Mouse (Mus musculus): ENCODE measurements around the gene Wdr26. TPM values are rescaled to one million over a fixed set of nuclear protein-coding genes. Genes with fewer than 3 reads are reported as not detected.

Wdr26 gene
- polyA plus RNA-seq, 1 experiment, result 19.6 TPM

DNA sequence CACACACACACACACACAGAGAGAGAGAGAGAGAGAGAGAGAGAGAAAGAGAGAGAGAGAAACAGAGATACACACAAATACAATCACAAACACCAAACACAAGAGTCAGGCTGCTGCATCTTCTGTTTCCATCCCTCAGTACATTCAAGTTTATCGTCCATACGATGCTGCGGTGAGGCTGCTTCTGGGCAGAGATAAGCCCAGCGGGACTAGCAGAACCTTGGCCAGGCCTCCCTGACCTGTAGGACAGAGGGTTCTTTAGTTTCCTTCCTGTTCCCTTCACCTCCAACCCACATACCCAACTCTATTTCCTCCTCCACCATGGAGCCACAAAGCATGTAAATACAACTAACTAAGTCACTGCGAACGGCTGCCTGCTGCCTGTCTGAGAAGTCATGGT, 37.7 kb upstream of the Wdr26 start:
- 80% methylated on average over 6 of the region's 6 CpGs for WGBS
- H3K36me3 ChIP-seq (ENCODE audit: control insufficient read depth, insufficient read depth, low read length), result no peaks in the 10 kb centered on the region
- no peak overlapping the region for H3K4me3 ChIP-seq (ENCODE audit: low read depth, low read length)
- H3K27me3 ChIP-seq (ENCODE audit: control insufficient read depth, insufficient read depth, low read length), result no peaks in the 10 kb centered on the region
- no peak overlapping the region for H3K27ac ChIP-seq (ENCODE audit: insufficient read depth, low read depth, low read length)
- TF ChIP-seq CTCF (IDR thresholded peaks at IDR 0.05; ENCODE audit: extremely low read depth, insufficient read length, insufficient replicate concordance, low read depth, low read length) (no peak), POLR2A (IDR thresholded peaks at IDR 0.05; ENCODE audit: low read depth, low read length) (no peak)
- H3K4me1 ChIP-seq (ENCODE audit: control insufficient read depth, insufficient read depth, insufficient read length, low read length), result peaks cover 5% of the 10 kb centered on the region

DNA sequence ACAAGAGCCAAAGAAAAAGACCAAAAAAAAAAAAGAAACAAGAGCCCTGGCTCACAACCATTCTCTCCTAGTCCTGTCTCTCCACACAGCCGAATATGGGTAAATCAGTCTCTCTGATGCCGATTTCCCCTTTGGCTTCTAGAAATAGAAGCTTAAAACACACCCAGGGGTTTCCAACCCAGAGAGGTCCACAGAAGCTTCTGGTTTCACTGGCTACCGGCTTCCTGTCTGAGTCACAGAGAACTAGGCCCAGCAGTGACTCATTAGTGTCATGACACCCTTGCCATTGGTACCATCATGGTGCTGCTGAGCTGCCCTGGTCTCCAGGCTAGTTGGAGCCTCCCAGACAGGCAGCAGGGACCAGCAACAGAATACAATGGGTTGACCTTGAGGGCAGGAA, 35.4 kb upstream of the Wdr26 start:
- Histone ChIP-seq H3K27ac (ENCODE audit: insufficient read depth, low read depth, low read length) (no peak overlapping the region), H3K36me3 (ENCODE audit: control insufficient read depth, insufficient read depth, low read length) (no peaks in the 10 kb centered on the region), H3K4me3 (ENCODE audit: low read depth, low read length) (no peak overlapping the region), H3K4me1 (ENCODE audit: control insufficient read depth, insufficient read depth, insufficient read length, low read length) (peaks cover 5% of the 10 kb centered on the region), H3K27me3 (ENCODE audit: control insufficient read depth, insufficient read depth, low read length) (no peaks in the 10 kb centered on the region)
- TF ChIP-seq CTCF (IDR thresholded peaks at IDR 0.05; ENCODE audit: extremely low read depth, insufficient read length, insufficient replicate concordance, low read depth, low read length) (no peak), POLR2A (IDR thresholded peaks at IDR 0.05; ENCODE audit: low read depth, low read length) (no peak)
- WGBS, result 32% methylated on average over 3 of the region's 3 CpGs

DNA sequence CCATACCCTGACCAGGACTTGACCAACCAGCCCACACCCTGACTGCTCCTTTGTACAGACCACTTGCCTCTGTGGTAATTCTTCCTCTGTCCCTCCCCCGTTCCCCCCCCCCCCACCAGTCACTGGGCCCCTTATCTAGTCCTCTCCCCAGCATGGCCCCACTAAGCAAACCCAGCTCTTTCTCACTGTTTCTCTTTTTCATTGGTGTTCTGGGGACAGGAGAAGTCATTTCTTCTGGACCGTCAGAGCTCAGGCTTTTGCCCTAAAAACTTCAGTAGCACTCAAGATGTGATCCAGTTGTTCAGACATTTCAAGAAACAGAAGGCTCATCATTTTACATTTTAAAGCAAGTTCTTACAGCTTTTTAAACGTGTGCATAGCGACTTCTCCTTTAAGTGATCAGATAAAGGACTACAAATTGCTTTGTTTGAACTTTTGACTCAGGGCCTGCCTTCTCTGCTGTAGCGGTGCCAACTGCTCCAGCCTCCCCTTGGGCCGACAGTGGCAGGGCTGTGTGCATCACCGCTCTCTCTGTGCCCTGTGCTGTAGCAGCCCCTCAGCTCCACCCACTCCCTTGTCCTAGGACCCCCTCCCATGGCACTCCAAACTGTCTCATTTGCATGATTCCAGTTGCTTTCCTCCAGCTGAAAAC, 34.8 kb upstream of the Wdr26 start:
- H3K27ac ChIP-seq (ENCODE audit: insufficient read depth, low read depth, low read length), result no peak overlapping the region

DNA sequence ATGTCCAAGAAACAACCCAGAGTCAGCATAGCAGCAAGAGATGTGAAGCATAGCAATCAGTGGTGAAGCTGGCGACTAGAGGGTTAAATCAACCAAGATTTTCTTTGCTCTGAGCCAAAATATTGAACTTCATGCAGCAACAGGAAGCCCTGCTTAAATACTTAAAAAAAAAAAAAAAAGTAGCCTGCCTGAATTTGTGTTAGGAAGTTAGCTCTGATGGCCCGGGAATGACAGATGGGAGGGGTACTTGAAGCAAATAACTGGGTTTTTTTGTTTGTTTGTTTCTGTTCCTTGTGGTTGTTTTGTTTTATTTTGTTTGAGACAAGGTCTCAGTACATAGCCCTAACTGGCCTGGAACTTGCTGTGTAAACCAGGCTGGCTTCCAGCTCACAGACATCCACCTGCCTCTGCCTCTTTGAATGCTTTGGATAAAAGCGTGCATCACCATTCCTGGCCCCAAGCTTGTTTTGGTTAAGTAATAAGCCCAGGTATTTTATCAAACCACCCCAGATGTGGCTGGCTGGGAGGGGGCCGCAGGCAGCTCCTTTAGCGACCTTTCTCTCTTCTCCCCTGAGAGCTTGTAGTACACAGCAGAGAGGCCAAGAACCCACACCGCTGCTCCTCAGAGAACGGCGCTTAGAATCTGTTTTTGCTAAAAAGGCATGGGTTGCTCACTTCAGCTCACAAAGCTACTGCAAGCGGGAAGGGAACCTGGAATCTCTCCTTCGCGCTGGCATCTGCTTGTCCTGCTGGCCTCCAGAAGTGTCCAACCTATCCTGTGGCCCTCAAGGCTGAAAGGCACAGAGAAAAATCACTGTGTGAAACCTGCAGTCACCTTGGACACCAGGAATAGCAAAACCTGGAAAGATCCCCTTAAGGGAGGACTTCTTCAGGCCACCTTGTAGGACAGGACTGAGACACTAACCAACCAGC, 34.0 kb upstream of the Wdr26 start:
- peaks cover 5% of the 10 kb centered on the region for H3K4me1 ChIP-seq (ENCODE audit: control insufficient read depth, insufficient read depth, insufficient read length, low read length)
- TF ChIP-seq POLR2A (IDR thresholded peaks at IDR 0.05; ENCODE audit: low read depth, low read length), result no peak
- TF ChIP-seq CTCF (IDR thresholded peaks at IDR 0.05; ENCODE audit: extremely low read depth, insufficient read length, insufficient replicate concordance, low read depth, low read length), result no peak
- 72% methylated on average over 11 of the region's 11 CpGs for WGBS
- H3K36me3 ChIP-seq (ENCODE audit: control insufficient read depth, insufficient read depth, low read length), result no peaks in the 10 kb centered on the region
- H3K27me3 ChIP-seq (ENCODE audit: control insufficient read depth, insufficient read depth, low read length), result no peaks in the 10 kb centered on the region
- no peak overlapping the region for H3K27ac ChIP-seq (ENCODE audit: insufficient read depth, low read depth, low read length)
- H3K4me3 ChIP-seq (ENCODE audit: low read depth, low read length), result no peak overlapping the region

More for the DNA sequence above, 34.8 kb upstream of the Wdr26 start:
- Histone ChIP-seq H3K27me3 (ENCODE audit: control insufficient read depth, insufficient read depth, low read length) (no peaks in the 10 kb centered on the region), H3K36me3 (ENCODE audit: control insufficient read depth, insufficient read depth, low read length) (no peaks in the 10 kb centered on the region), H3K4me3 (ENCODE audit: low read depth, low read length) (no peak overlapping the region), H3K4me1 (ENCODE audit: control insufficient read depth, insufficient read depth, insufficient read length, low read length) (peaks cover 5% of the 10 kb centered on the region)
- 4% methylated on average over 7 of the region's 7 CpGs for WGBS
- TF ChIP-seq POLR2A (IDR thresholded peaks at IDR 0.05; ENCODE audit: low read depth, low read length) (no peak), CTCF (IDR thresholded peaks at IDR 0.05; ENCODE audit: extremely low read depth, insufficient read length, insufficient replicate concordance, low read depth, low read length) (no peak)

DNA sequence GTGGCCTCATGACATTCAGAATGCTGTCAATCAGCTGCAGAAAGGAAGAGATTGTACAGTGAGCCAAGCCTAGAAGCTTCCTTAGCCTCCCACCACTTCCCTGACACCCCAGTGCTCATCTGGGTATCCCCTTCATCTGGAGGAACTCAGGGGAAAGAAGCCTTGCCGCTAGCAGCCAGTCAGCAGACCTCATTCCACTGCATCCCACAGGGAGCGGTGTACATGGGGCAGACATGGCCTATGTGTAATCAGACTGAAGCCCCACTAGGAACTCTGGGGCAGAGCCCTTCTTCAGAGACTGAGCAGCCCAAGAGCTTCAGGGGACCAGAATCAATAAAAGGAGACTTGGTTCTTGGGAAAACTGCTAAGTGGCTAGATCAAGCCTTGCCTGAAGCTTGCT, 33.3 kb upstream of the Wdr26 start:
- 91% methylated on average over 2 of the region's 2 CpGs for WGBS
- Histone ChIP-seq H3K4me3 (ENCODE audit: low read depth, low read length) (no peak overlapping the region), H3K27ac (ENCODE audit: insufficient read depth, low read depth, low read length) (no peak overlapping the region), H3K4me1 (ENCODE audit: control insufficient read depth, insufficient read depth, insufficient read length, low read length) (peaks cover 5% of the 10 kb centered on the region), H3K36me3 (ENCODE audit: control insufficient read depth, insufficient read depth, low read length) (no peaks in the 10 kb centered on the region), H3K27me3 (ENCODE audit: control insufficient read depth, insufficient read depth, low read length) (no peaks in the 10 kb centered on the region)
- no peak for TF ChIP-seq CTCF (IDR thresholded peaks at IDR 0.05; ENCODE audit: extremely low read depth, insufficient read length, insufficient replicate concordance, low read depth, low read length)
- TF ChIP-seq POLR2A (IDR thresholded peaks at IDR 0.05; ENCODE audit: low read depth, low read length), result no peak

DNA sequence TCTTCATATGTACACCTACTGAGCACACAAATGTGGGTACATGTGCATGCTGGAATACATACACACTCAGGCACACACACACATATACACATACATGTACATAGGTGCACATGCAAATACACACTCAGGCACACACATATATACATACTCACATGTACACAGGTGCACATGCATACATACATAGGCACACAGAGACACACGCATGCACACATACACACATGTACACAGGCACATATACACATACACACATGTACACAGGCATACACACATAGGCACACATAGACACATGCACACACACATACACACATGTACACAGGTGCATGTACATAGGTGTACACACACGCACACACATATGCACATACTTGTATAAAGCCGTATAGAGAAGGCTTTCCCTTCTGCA, 29.4 kb upstream of the Wdr26 start:
- no peaks in the 10 kb centered on the region for H3K27me3 ChIP-seq (ENCODE audit: control insufficient read depth, insufficient read depth, low read length)
- H3K4me3 ChIP-seq (ENCODE audit: low read depth, low read length), result no peak overlapping the region
- WGBS, result 98% methylated on average over 3 of the region's 3 CpGs
- H3K4me1 ChIP-seq (ENCODE audit: control insufficient read depth, insufficient read depth, insufficient read length, low read length), result peaks cover 2% of the 10 kb centered on the region; the same call in 1 of the 2 replicates
- no peak for TF ChIP-seq CTCF (IDR thresholded peaks at IDR 0.05; ENCODE audit: extremely low read depth, insufficient read length, insufficient replicate concordance, low read depth, low read length)
- no peak for TF ChIP-seq POLR2A (IDR thresholded peaks at IDR 0.05; ENCODE audit: low read depth, low read length)
- no peaks in the 10 kb centered on the region for H3K36me3 ChIP-seq (ENCODE audit: control insufficient read depth, insufficient read depth, low read length)
- H3K27ac ChIP-seq (ENCODE audit: insufficient read depth, low read depth, low read length), result no peak overlapping the region

DNA sequence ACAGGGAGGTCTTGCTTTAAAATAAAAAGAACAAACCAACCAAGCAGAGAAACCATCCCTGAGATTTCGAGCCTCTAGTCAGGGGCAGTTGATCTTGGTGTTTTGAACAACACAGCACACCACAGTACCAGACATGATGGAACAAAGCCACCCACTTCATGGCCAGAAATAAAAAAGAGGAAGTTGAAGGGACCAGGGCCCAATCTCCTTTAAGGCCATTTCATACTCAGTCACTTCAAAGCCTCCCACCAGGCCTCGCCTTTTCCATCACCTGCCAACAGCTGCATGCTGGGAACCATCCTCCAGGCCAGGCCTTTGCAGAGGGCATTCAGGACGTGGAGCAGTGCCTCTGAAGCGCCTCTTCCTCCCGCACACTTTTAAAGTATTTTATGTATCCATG, 25.5 kb upstream of the Wdr26 start:
- no peaks in the 10 kb centered on the region for H3K27me3 ChIP-seq (ENCODE audit: control insufficient read depth, insufficient read depth, low read length)
- peaks cover 5% of the 10 kb centered on the region; the same call in 1 of the 2 replicates for H3K4me1 ChIP-seq (ENCODE audit: control insufficient read depth, insufficient read depth, insufficient read length, low read length)
- H3K4me3 ChIP-seq (ENCODE audit: low read depth, low read length), result no peak overlapping the region
- no peak overlapping the region for H3K27ac ChIP-seq (ENCODE audit: insufficient read depth, low read depth, low read length)
- no peak for TF ChIP-seq CTCF (IDR thresholded peaks at IDR 0.05; ENCODE audit: extremely low read depth, insufficient read length, insufficient replicate concordance, low read depth, low read length)
- no peak for TF ChIP-seq POLR2A (IDR thresholded peaks at IDR 0.05; ENCODE audit: low read depth, low read length)
- H3K36me3 ChIP-seq (ENCODE audit: control insufficient read depth, insufficient read depth, low read length), result no peaks in the 10 kb centered on the region
- 47% methylated on average over 5 of the region's 5 CpGs for WGBS
